Mouse (Mus musculus): ENCODE data around the gene Gm7102. TPM values are rescaled to one million over a fixed set of nuclear protein-coding genes. Genes with fewer than 3 reads are reported as not detected.
"Not testable (repeated sequence)": the region's sequence is repeated elsewhere in the genome, so short reads cannot be mapped to it uniquely, and the experiment has no call there.

Gene Gm7102
- 0.04 and 0.07 TPM in 2 replicates for polyA plus RNA-seq (2012; rRNA removed)

DNA sequence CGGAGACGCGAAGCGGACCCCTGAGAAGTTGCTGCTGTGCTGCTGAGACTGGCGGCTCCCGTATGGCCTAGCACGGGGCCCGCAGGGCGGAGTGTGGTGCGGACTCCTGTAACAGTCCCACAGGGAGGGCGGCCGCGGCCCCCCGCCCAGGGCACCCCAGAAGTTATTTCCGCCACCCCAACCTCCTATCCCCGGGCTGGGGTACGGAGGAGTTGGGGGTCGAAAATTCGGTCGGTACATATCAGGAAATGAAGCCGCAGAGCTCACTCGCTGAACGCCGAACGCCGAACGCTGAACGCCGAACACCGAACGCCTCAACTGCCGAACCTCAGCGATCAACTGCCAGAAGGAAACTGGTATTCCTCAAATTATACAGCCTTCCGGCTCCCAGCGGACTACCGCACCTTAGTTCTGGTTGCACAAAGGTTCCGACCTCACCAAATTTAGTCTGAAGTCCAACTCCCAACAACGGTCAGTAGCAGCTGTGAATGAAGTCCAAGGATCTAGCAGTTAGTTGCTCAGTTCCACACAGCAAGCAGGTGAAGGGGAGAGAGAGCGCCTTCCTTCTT lies at the start of gene Gm7102:
Gene Gm7102, minus strand, starts transcription at position 554 of the 569 bp plus-strand sequence.
- DNase-seq (ENCODE audit: low read depth), result no peak
- TF ChIP-seq CTCF (IDR thresholded peaks at IDR 0.05; ENCODE audit: borderline replicate concordance, extremely low read depth, insufficient read depth, insufficient read length), result no peak
- no peak for TF ChIP-seq POLR2A (IDR thresholded peaks at IDR 0.05; ENCODE audit: borderline replicate concordance, extremely low read depth, insufficient read depth, insufficient read length, poor library complexity, severe bottlenecking)

DNA sequence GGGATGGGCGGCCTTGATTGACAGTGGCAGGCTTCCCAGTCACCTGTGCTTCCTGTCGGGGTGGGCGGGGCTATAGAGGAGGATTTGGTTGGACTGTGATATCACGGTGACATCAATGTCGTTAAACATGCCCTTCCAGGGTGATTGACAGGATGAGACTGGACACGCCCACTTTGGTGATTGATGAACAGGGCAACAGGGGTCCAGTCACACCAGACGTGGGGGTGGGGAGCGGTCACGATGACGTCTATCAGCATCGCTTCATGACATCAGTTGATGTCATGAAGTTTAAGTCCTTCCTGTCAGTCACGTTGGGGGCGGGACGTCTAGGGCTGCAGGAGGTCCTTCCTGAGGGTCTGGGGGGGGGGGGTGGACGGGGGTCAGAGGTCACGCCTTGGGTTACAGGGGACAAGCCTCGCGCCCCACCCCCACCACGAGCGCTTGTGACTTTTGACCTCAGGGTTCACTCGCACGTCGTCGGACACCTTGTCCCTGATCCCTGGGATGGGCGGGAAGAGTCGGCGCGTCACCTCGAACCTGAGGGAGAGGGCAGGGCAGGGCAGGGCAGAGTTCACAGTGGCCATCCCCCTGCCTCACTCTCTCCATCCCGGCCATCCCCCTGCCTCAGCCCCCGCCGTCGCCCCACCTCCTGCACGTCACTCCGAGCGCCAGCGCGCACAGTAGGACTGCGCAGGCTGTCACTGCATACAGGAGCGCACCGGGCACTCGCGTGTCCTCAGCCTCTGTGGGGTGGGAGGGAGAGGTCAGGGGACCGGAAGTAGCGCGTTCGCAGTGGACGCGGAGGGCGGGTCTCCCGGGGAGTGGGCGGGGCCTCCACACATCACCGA lies 48.8 kb upstream of the Gm7102 start:
- DNase-seq (ENCODE audit: low read depth), result peak; percentile 12
- TF ChIP-seq POLR2A (IDR thresholded peaks at IDR 0.05; ENCODE audit: borderline replicate concordance, extremely low read depth, insufficient read depth, insufficient read length, poor library complexity, severe bottlenecking) (no peak), CTCF (IDR thresholded peaks at IDR 0.05; ENCODE audit: borderline replicate concordance, extremely low read depth, insufficient read depth, insufficient read length) (no peak)

DNA sequence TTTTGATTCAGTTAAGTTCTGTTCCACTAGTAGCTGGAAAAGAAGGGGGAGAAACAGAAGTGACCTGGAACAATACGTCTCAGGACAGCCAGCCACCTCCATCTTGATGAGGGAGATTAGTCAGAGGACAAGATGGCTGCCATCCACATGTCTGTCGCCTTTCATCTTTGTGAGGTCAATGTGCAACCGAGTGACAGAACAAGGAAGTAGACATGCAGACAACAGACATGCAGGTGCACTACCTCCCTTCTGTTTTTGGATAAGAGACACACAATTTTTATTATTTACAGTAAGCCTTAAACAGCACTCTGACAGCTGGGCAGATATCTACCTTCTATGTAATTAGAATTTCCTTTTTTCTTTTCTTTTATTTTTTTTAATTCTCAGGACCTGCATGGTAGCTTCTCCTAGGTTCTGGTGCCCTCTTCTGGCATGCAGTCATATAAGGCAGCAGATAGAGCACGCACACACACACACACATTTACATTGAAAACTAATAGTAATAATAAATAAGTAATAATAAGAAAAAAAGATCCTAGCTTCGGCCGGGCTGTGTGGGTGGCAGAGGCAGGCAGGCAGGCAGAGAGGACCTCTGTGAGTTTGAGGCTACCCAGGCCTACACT lies 47.7 kb upstream of the Gm7102 start:
- TF ChIP-seq POLR2A (IDR thresholded peaks at IDR 0.05; ENCODE audit: borderline replicate concordance, extremely low read depth, insufficient read depth, insufficient read length, poor library complexity, severe bottlenecking), result no peak
- TF ChIP-seq CTCF (IDR thresholded peaks at IDR 0.05; ENCODE audit: borderline replicate concordance, extremely low read depth, insufficient read depth, insufficient read length), result no peak
- peak; percentile 32 for DNase-seq (ENCODE audit: low read depth)

DNA sequence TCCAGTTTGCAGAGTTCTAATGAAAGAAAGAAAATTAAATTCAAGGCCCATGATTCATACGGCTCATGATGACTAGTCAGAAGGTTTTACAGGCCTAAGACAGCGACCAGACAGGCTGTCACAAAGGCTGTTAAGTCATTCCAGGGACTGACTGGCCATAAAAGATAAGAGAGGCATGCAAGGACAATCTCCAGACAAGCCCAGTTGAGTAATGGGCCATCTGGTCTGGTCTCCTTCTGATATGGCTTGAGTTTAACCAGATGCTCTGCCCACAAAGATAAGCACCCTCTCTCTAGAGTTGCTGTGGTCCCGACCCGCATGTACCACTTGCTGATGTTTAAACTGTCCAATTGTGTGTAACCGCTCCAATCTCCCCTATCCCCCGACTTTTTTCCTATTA lies 31.4 kb upstream of the Gm7102 start:
- not testable (repeated sequence) for DNase-seq (ENCODE audit: low read depth)

DNA sequence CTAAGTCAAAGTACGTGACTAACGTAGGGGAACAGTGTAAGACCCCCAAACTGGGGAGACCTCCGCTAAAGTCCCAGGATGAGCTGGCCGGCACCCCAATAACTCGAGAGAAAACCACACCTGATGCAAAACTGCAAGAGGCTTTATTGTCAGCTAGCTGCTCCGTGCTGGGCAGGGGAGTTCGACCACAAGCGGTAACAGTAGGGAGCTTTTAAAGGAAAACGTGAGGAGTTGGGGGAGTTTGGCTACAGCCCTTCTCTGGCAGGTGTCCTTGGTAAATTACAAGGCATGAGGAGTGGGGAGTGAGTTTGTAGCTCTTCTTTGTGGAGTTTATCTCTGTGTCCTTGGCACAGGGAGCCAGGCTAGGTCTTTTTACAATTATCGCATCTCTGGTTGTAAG lies 23.7 kb upstream of the Gm7102 start:
- peak; percentile 37 for DNase-seq (ENCODE audit: low read depth)
- TF ChIP-seq POLR2A (IDR thresholded peaks at IDR 0.05; ENCODE audit: borderline replicate concordance, extremely low read depth, insufficient read depth, insufficient read length, poor library complexity, severe bottlenecking) (no peak), CTCF (IDR thresholded peaks at IDR 0.05; ENCODE audit: borderline replicate concordance, extremely low read depth, insufficient read depth, insufficient read length) (no peak)

DNA sequence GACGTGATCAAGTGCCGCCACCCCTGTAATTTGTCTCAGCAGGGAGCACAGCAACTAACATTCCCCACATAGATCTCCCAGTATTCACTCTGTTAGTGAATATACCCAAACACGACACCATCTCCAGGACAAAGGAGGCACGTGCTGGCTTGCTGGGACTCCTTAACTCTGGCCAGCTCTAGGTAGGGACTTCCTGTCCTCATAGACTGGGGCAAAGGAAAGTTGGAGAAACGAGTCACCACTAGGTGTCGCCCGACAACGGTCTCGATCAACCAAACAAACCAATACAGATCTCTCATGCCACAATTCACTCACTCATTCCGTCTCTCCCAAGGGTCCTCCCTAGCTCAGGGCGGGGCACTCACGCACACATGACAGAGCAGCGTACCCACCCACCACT lies 23.2 kb upstream of the Gm7102 start:
- TF ChIP-seq POLR2A (IDR thresholded peaks at IDR 0.05; ENCODE audit: borderline replicate concordance, extremely low read depth, insufficient read depth, insufficient read length, poor library complexity, severe bottlenecking), result no peak
- no peak for TF ChIP-seq CTCF (IDR thresholded peaks at IDR 0.05; ENCODE audit: borderline replicate concordance, extremely low read depth, insufficient read depth, insufficient read length)
- DNase-seq (ENCODE audit: low read depth), result peak; percentile 92

DNA sequence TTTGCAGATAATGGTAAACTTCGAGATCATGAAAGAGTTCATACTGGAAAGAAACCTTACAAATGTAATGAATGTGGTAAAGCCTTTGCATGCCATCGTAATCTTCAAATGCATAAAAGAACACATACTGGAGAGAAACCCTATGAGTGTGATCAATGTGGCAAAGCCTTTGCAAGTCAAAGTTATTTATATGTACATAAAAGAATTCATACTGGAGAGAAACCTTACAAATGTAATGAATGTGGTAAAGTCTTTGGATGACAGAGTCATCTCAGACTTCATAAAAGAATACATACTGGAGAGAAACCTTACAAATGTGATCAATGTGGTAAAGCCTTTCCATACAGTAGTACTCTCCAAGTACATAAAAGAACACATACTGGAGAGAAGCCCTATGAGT lies 7.5 kb upstream of the Gm7102 start, which contains the start of gene Gm6020:
Gene Gm6020, plus strand, starts transcription at position 301 of the 400 bp plus-strand sequence.
- DNase-seq (ENCODE audit: low read depth), result not testable (repeated sequence)

DNA sequence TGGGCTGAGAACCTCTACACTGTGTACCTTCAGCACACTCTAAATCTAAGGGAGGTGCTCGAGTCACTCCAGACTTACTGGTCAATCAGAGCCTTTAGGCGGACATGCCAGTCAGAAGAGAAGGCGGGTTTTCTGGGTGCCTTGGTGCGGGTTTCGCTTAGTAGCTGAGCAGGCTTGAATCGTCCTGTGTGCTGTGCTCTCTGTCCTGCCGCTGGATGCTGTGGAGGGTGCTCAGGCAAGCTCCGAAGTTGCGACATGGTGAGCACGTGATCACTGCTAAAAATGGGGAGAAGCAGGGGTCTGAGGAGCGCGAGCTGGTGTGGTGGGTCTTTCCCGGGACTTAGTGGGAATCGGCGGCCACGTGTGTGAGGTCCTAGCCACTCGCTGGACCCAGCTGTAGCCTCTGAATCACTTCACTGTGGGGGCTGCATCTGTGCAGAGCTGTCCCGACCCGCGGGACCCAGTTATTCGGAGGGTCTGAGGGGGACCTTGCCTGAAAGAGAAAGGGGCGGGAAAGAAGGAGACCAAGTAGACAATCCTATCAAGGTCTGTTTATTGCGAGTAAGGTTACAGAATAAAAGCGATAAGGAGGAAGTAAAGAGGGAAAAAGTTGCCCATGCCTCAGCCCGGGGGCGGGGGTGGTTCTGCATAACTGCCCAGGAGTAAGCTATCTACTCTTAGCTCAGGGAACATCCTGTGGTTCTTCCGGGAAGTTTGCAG lies 24.2 kb downstream of the Gm7102 start:
- TF ChIP-seq CTCF (IDR thresholded peaks at IDR 0.05; ENCODE audit: borderline replicate concordance, extremely low read depth, insufficient read depth, insufficient read length), result no peak
- TF ChIP-seq POLR2A (IDR thresholded peaks at IDR 0.05; ENCODE audit: borderline replicate concordance, extremely low read depth, insufficient read depth, insufficient read length, poor library complexity, severe bottlenecking), result no peak
- peak; percentile 42 for DNase-seq (ENCODE audit: low read depth)

DNA sequence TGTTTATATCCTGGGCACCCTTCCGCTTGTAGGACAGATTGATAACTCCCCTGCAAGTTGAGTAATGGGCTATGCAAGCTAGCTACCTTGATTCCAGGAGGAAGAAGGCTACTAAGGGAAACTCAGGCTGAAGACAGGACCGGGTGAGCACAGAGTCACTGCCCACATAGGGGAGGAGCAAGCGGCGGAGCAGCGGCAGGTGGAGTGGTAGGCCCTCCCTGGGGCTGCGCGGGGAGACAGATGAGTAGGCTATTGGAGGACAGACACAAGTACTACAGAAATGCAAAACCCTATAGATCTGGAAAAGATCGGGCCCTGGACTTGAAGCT lies 24.8 kb downstream of the Gm7102 start:
- TF ChIP-seq POLR2A (IDR thresholded peaks at IDR 0.05; ENCODE audit: borderline replicate concordance, extremely low read depth, insufficient read depth, insufficient read length, poor library complexity, severe bottlenecking) (no peak), CTCF (IDR thresholded peaks at IDR 0.05; ENCODE audit: borderline replicate concordance, extremely low read depth, insufficient read depth, insufficient read length) (no peak)
- DNase-seq (ENCODE audit: low read depth), result peak; percentile 31

DNA sequence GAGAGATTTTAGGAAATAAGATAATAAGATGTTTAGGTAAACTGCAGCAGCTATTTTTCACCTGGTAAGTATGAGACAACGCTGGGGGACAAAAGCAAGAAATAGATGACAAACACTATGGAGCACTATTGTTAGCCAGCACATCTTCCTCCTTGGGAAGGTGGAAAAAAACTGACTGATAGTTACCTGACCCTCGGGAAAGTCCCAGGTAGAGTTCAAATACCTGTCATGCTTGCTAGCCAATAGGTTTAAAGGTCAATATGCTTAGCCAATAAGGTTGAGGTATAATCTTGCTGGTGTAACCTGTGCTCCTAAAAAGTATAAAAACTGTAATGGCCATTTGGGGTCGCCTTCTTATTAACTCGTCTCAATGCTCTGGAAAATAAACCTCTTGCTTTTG lies 34.8 kb downstream of the Gm7102 start:
- DNase-seq (ENCODE audit: low read depth), result no peak
- TF ChIP-seq CTCF (IDR thresholded peaks at IDR 0.05; ENCODE audit: borderline replicate concordance, extremely low read depth, insufficient read depth, insufficient read length) (no peak), POLR2A (IDR thresholded peaks at IDR 0.05; ENCODE audit: borderline replicate concordance, extremely low read depth, insufficient read depth, insufficient read length, poor library complexity, severe bottlenecking) (no peak)

DNA sequence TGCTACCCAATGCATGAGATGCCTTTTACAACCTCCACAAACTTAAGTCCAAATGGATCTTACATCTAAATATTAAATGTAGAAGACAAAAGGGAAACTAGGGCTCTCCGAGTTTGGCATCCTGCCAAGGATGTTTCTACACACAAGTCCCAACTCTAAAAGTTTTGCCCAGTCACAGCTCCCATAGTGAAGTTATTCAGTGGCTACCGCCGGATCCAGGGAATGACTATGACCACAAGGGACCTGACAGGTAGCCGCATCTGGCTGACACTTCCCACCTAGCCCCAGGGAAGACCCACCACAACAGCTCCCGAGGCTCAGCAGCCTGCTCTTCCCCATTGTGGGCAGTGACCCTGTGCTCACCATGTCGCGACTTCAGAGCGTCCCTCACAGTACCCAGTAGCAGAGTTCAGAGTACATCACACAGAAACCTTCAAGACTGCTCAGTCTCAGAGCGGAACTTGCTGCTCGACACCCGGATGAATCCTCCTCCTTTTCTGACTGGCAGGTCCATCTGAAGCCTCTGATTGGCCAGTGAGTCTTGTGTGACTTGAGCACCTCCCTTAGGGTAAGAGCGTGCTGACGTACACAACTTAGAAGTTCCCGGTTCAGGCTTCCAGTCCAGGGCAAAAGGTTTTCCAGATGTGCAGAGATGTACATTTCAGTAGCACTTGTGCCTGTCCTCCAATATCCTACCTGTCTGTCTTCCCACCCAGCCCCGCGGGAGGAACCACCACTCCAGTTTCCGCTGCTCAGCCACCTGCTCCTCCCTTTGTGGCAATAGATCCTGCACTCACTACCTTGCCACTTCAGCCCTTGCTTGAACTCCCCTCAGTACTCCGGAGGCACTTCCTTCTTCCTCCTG lies 35.5 kb downstream of the Gm7102 start, which contains the start of gene Zfp950:
Gene Zfp950, minus strand, starts transcription at position 499 of the 865 bp plus-strand sequence.
- TF ChIP-seq POLR2A (IDR thresholded peaks at IDR 0.05; ENCODE audit: borderline replicate concordance, extremely low read depth, insufficient read depth, insufficient read length, poor library complexity, severe bottlenecking) (0 out of 2 replicates have a peak, but pooled peaks have one; percentile 14), CTCF (IDR thresholded peaks at IDR 0.05; ENCODE audit: borderline replicate concordance, extremely low read depth, insufficient read depth, insufficient read length) (no peak)
- peak; percentile 97 for DNase-seq (ENCODE audit: low read depth)
